Mouse (Mus musculus): ENCODE measurements around the gene Plek.

DNA sequence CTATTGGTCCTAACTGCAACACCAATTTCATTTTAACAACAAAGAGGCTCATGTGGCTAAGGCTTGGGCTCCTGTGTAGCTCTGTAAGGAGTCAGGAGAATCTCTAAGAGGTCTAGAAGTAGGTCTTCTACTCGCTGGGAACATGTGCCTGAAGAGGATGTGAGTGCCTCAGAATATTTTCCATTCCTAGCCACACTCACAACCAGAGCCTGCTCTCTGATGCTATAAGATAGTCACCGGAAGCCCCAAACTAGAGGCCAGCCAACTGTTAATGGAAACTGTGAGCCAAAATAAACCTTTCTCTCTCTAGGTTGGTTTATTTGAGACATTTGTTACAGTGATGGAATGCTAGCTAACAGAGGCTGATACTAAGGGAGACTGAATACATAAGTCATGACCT lies 74.6 kb downstream of the Plek start:
- no peak for TF ChIP-seq CTCF (IDR thresholded peaks at IDR 0.05; ENCODE audit: borderline replicate concordance, extremely low read depth, insufficient read depth, insufficient read length)
- TF ChIP-seq POLR2A (IDR thresholded peaks at IDR 0.05; ENCODE audit: borderline replicate concordance, extremely low read depth, insufficient read depth, insufficient read length, poor library complexity, severe bottlenecking), result no peak
